Mouse (Mus musculus): Measurements from ENCODE around the gene Tmem201. TPM values are rescaled to one million over a fixed set of nuclear protein-coding genes. Genes with fewer than 3 reads are reported as not detected.

Gene Tmem201
- polyA plus RNA-seq, 1 experiment from 2014 or later = 3.0 TPM

GRCm38 (mm10) chr4:149722104-149723020 is 15.5 kb downstream of the Tmem201 start:
- WGBS (ENCODE audit: missing documents) = 95% methylated on average over 24 of the region's 24 CpGs
- Histone ChIP-seq H3K36me3 (ENCODE audit: inconsistent target) (no peaks in the 10 kb centered on the region), H3K27ac (no peak overlapping the region), H3K79me2 (ENCODE audit: inconsistent target) (no peaks in the 10 kb centered on the region), H3K4me3 (ENCODE audit: inconsistent target) (no peak overlapping the region)

- no peak overlapping the region for H3K4me3 ChIP-seq (ENCODE audit: inconsistent target)
- no peak overlapping the region for H3K27ac ChIP-seq
- no peaks in the 10 kb centered on the region for H3K36me3 ChIP-seq (ENCODE audit: inconsistent target)
- 89% methylated on average over 8 of the region's 8 CpGs for WGBS (ENCODE audit: missing documents)
- no peaks in the 10 kb centered on the region for H3K79me2 ChIP-seq (ENCODE audit: inconsistent target)
Observed at GRCm38 (mm10) chr4:149721163-149721562, 16.7 kb downstream of the Tmem201 start.

- H3K4me3 ChIP-seq (ENCODE audit: inconsistent target) = no peak overlapping the region
- WGBS (ENCODE audit: missing documents) = 91% methylated on average over 6 of the region's 6 CpGs
- no peaks in the 10 kb centered on the region for H3K36me3 ChIP-seq (ENCODE audit: inconsistent target)
- H3K79me2 ChIP-seq (ENCODE audit: inconsistent target) = no peaks in the 10 kb centered on the region
- H3K27ac ChIP-seq = no peak overlapping the region
Observed at GRCm38 (mm10) chr4:149719686-149720085, 18.2 kb downstream of the Tmem201 start.

DNA sequence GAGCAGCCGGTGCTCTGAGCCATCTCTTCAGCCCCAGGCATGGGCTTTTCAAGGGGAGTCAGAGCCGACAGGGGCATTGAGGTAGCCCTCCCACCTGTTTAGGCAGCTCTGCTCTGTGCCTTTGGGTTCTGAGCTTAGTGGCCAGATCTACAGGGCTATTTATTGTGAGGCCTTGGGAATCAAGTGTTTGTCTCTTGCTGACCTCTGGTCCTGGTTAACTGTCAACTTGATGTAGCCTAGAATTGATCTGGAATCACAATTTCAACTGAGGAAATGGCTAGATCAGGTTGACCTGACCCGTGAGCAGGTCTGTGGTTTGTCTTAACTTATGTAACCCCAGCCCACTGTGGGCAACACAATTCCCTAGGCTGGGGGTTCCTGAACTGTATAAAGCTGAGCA is 23.3 kb downstream of the Tmem201 start:
- Histone ChIP-seq H3K27ac (no peak overlapping the region), H3K4me3 (ENCODE audit: inconsistent target) (no peak overlapping the region), H3K79me2 (ENCODE audit: inconsistent target) (no peaks in the 10 kb centered on the region), H3K36me3 (ENCODE audit: inconsistent target) (no peaks in the 10 kb centered on the region)
- WGBS (ENCODE audit: missing documents) = 94% methylated on average over 3 of the region's 3 CpGs

- 52% methylated on average over 7 of the region's 7 CpGs for WGBS (ENCODE audit: missing documents)
- H3K4me3 ChIP-seq (ENCODE audit: inconsistent target) = no peak overlapping the region
- H3K79me2 ChIP-seq (ENCODE audit: inconsistent target) = peaks cover 10% of the 10 kb centered on the region; the same call in 1 of the 2 replicates
- no peak overlapping the region for H3K27ac ChIP-seq
- H3K36me3 ChIP-seq (ENCODE audit: inconsistent target) = no peaks in the 10 kb centered on the region
Observed at GRCm38 (mm10) chr4:149711955-149712354, 25.9 kb downstream of the Tmem201 start.

DNA sequence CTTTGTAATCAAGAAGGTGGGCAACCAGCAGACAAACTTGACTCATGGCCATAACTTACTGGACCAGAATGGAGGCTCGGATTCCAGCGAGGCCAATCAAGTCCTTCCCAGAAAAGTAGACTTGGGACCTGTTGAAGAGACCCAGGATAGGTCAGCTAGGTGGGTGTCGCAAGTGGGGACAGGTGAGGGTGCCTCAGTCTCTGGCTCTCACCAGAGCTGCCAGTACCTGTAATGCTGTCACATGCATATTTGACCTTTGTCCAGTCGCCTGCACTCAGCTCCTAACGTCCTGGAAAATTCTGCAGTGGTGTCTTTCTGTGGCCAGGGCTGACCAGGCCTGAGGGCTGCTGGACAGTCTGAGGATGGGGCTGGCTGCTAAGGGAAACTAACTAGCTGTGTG is 26.4 kb downstream of the Tmem201 start:
- no peaks in the 10 kb centered on the region for H3K36me3 ChIP-seq (ENCODE audit: inconsistent target)
- H3K27ac ChIP-seq = no peak overlapping the region
- H3K79me2 ChIP-seq (ENCODE audit: inconsistent target) = peaks cover 10% of the 10 kb centered on the region; the same call in 1 of the 2 replicates
- 93% methylated on average over 4 of the region's 5 CpGs for WGBS (ENCODE audit: missing documents)
- no peak overlapping the region for H3K4me3 ChIP-seq (ENCODE audit: inconsistent target)

DNA sequence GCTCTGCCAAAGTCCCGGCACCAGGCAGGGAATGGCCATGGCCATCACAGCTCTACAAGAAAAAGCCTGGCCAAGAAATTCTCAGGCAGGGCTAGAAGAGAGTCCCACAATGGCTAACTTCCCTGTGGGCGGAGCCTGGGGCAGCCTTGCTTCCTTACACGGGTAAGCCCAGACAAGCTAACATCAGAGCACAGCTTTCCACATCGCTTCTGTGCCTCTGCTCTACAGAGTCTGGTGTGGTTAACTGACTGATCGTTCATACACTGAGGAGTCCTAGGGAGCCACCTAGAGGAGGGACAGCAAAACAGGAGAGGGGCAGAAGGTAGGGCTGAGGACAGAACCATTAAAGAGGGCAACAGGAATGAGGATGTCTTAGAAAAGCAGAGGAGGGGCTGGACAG is 27.3 kb downstream of the Tmem201 start:
- Histone ChIP-seq H3K4me3 (ENCODE audit: inconsistent target) (no peak overlapping the region), H3K36me3 (ENCODE audit: inconsistent target) (no peaks in the 10 kb centered on the region), H3K79me2 (ENCODE audit: inconsistent target) (peaks cover 10% of the 10 kb centered on the region; the same call in 1 of the 2 replicates), H3K27ac (peak overlapping the region; percentile 32; the same call in 1 of the 2 replicates)
- WGBS (ENCODE audit: missing documents) = 15% methylated on average over 5 of the region's 5 CpGs

GRCm38 (mm10) chr4:149705941-149706340 is 31.9 kb downstream of the Tmem201 start:
- peaks cover 37% of the 10 kb centered on the region for H3K79me2 ChIP-seq (ENCODE audit: inconsistent target)
- no peaks in the 10 kb centered on the region for H3K36me3 ChIP-seq (ENCODE audit: inconsistent target)
- H3K27ac ChIP-seq = peak overlapping the region; percentile 99
- H3K4me3 ChIP-seq (ENCODE audit: inconsistent target) = no peak overlapping the region
- WGBS (ENCODE audit: missing documents) = 36% methylated on average over 8 of the region's 8 CpGs

GRCm38 (mm10) chr4:149705298-149705697 is 32.5 kb downstream of the Tmem201 start:
- H3K27ac ChIP-seq = peak overlapping the region; percentile 99
- H3K79me2 ChIP-seq (ENCODE audit: inconsistent target) = peaks cover 43% of the 10 kb centered on the region
- H3K4me3 ChIP-seq (ENCODE audit: inconsistent target) = no peak overlapping the region
- no peaks in the 10 kb centered on the region for H3K36me3 ChIP-seq (ENCODE audit: inconsistent target)
- WGBS (ENCODE audit: missing documents) = 36% methylated on average over 7 of the region's 7 CpGs

- Histone ChIP-seq H3K36me3 (ENCODE audit: inconsistent target) (no peaks in the 10 kb centered on the region), H3K27ac (peak within 1 kb of the TSS; percentile 99), H3K79me2 (ENCODE audit: inconsistent target) (peaks cover 65% of the 10 kb centered on the region), H3K4me3 (ENCODE audit: inconsistent target) (peak within 1 kb of the TSS; percentile 41)
- WGBS (ENCODE audit: missing documents) = 3% methylated on average over 19 of the region's 19 CpGs
Observed at GRCm38 (mm10) chr4:149702210-149702979, 35.4 kb downstream of the Tmem201 start, which contains the start of gene Pik3cd. TSS of gene Pik3cd (minus strand) at chr4:149702571.

DNA sequence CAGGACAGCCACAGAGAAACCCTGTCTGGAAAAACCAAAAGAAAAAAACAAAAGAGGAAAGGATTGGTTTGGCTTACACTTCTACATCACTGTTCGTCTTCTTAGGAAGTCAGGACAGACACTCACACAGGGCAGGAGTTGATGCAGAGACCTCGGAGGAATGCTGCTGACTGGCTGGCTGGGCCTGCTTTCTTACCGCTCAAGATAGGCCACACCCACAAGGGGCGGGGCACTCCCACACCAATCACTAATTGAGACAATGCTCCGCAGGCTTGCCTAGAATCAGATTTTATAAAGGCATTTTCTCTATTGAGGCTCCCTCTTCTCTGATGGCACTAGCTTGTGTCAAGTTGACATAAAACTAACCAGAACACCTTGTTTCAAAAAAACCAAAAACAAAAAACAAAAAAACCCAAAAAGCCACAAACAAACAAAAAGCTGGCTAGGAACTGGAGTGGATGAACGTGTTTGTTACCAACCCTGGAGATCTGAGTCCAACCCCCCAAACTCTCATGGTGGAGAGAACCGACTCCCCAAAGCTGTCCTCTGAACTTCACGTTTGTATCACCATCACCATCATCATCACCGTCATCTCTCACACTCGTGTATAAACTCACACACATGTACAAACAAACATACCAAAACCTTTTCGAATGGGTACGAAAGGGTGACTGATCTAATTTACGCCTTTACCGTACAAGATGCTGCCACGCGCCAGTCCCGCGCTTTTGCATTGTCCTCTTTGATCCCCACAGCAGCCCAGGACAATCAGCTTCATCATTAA is 36.2 kb downstream of the Tmem201 start:
- Histone ChIP-seq H3K27ac (peak overlapping the region; percentile 99), H3K36me3 (ENCODE audit: inconsistent target) (no peaks in the 10 kb centered on the region), H3K4me3 (ENCODE audit: inconsistent target) (peak overlapping the region; percentile 41), H3K79me2 (ENCODE audit: inconsistent target) (peaks cover 69% of the 10 kb centered on the region)
- WGBS (ENCODE audit: missing documents) = 50% methylated on average over 18 of the region's 18 CpGs

DNA sequence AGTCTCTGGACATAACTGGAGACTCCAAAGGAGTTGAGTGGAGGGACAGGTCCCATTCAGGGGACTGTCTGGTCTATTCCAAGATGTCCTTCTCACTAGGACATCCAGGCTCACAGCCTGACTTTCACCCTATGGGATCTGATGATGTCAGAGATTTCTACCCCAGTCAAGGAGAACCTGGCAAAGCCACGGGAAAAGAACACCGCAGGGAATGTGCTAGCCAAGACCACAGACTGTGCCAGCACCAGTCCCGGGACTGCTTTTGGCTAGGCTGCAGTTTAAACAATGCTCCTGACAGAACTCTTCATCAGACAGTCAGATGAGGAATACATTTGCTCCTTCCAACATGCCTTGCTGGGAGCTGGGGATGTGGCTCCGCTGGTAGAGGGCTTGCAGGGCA is 37.9 kb downstream of the Tmem201 start:
- 0 out of 2 replicates have a peak overlapping the region, but pooled peaks have one; percentile 96 for H3K27ac ChIP-seq
- H3K36me3 ChIP-seq (ENCODE audit: inconsistent target) = no peaks in the 10 kb centered on the region
- peak overlapping the region; percentile 41; the same call in 1 of the 2 replicates for H3K4me3 ChIP-seq (ENCODE audit: inconsistent target)
- WGBS (ENCODE audit: missing documents) = 93% methylated on average over 4 of the region's 4 CpGs
- peaks cover 82% of the 10 kb centered on the region for H3K79me2 ChIP-seq (ENCODE audit: inconsistent target)

- H3K27ac ChIP-seq = peak overlapping the region; percentile 96
- H3K36me3 ChIP-seq (ENCODE audit: inconsistent target) = 0 out of 2 replicates have a peak, but pooled peaks cover 4% of the 10 kb centered on the region
- peak overlapping the region; percentile 72 for H3K4me3 ChIP-seq (ENCODE audit: inconsistent target)
- 1% methylated on average over 34 of the region's 35 CpGs for WGBS (ENCODE audit: missing documents)
- H3K79me2 ChIP-seq (ENCODE audit: inconsistent target) = peaks cover 83% of the 10 kb centered on the region
Observed at GRCm38 (mm10) chr4:149698197-149698821, 39.5 kb downstream of the Tmem201 start.
